Comparison of ENCODE assay signal across 8 mouse cellular contexts in genomic region chr5:136881380-136882009, GRCm38 (mm10). TPM values are rescaled to one million over a fixed set of nuclear protein-coding genes. Genes with fewer than 3 reads are reported as not detected.
DNase-seq lines count a peak whose midpoint lies in the region; ATAC-seq lines count a peak whose summit lies in the region.

No protein-coding gene starts in this region.

- peak overlapping the region; percentile 77 for H3K4me2 ChIP-seq in midbrain, embryonic 13.5 days (replicated peaks)

- H3K9ac ChIP-seq in midbrain, embryonic 13.5 days (replicated peaks) = peak overlapping the region; percentile 49; the same call in 1 of the 2 replicates

- peak; percentile 87 for DNase-seq in adrenal gland, postnatal 10 days
- DNase-seq in embryo, embryonic 9.5 days (ENCODE audit: extremely low spot score) = peak; percentile 87
- peak; percentile 91 for DNase-seq in heart, adult 11 months
- peak; percentile 86 for DNase-seq in kidney, adult 18-20 months
- DNase-seq in limb, embryonic 10.5 days (ENCODE audit: low spot score) = peak; percentile 97
- peak; percentile 52 to 82 for DNase-seq in spleen, adult 18-20 months

- peak; percentile 74; the same call in 1 of the 2 replicates for ATAC-seq in midbrain, embryonic 13.5 days
- no peak for ATAC-seq in inflammation-experienced regulatory T-cells, adult 6 months

- H3K36me3 ChIP-seq in limb, embryonic 10.5 days = peaks cover 47% of the 10 kb centered on the region
- no peaks in the 10 kb centered on the region for H3K36me3 ChIP-seq in midbrain, embryonic 13.5 days

- H3K9me3 ChIP-seq in limb, embryonic 10.5 days (replicated peaks) = no peaks in the 10 kb centered on the region
- no peaks in the 10 kb centered on the region for H3K9me3 ChIP-seq in midbrain, embryonic 13.5 days

- peak overlapping the region; percentile 94 for H3K27ac ChIP-seq in limb, embryonic 10.5 days
- no peak overlapping the region for H3K27ac ChIP-seq in midbrain, embryonic 13.5 days

- 2% methylated on average over 39 of the region's 39 CpGs for WGBS in limb, embryonic 10.5 days
- WGBS in midbrain, embryonic 13.5 days = 4% methylated on average over 39 of the region's 39 CpGs

- peaks cover 26% of the 10 kb centered on the region for H3K4me1 ChIP-seq in limb, embryonic 10.5 days
- peaks cover 20% of the 10 kb centered on the region for H3K4me1 ChIP-seq in midbrain, embryonic 13.5 days (replicated peaks)

- no peaks in the 10 kb centered on the region for H3K27me3 ChIP-seq in limb, embryonic 10.5 days (ENCODE audit: low read depth, poor library complexity, severe bottlenecking)
- peaks cover 44% of the 10 kb centered on the region for H3K27me3 ChIP-seq in midbrain, embryonic 13.5 days

- H3K4me3 ChIP-seq in limb, embryonic 10.5 days = peak overlapping the region; percentile 81
- peak overlapping the region; percentile 49 for H3K4me3 ChIP-seq in midbrain, embryonic 13.5 days (replicated peaks)

RNA-seq across cellular contexts. Expression of gene Col26a1, which starts 1.5 kb away (rescaled TPM):
- 1 to 10 TPM; 6.7 to 8.3 TPM for total RNA-seq in adrenal gland, postnatal 10 days (2021)
- polyA plus RNA-seq in limb, embryonic 10.5 days (2016; fragmentation: Nextera tagmentation; extraction: Ambion mirVana) = 128 TPM in 2 replicates
- 14.0 and 19.0 TPM in 2 replicates for polyA plus RNA-seq in midbrain, embryonic 13.5 days (2015; fragmentation: Nextera tagmentation; extraction: Ambion mirVana)
- polyA plus RNA-seq in inflammation-experienced regulatory T-cells, adult 6 months (2017; shearing (Covaris generic)) = not detected

RNA-seq across cellular contexts. Expression of gene Ift22, which starts 26.5 kb away (rescaled TPM):
- 10 to 100 TPM; 24.5 to 27.5 TPM for total RNA-seq in adrenal gland, postnatal 10 days (2021)
- 73.6 and 84.0 TPM in 2 replicates for polyA plus RNA-seq in limb, embryonic 10.5 days (2016; fragmentation: Nextera tagmentation; extraction: Ambion mirVana)
- polyA plus RNA-seq in midbrain, embryonic 13.5 days (2015; fragmentation: Nextera tagmentation; extraction: Ambion mirVana) = 119 and 125 TPM in 2 replicates
- 10 to 100 TPM in 2 of 3 experiments, 1 to 10 TPM in 1; 8.0 to 13.1 (median 11.1) TPM for polyA plus RNA-seq in inflammation-experienced regulatory T-cells, adult 6 months (2017; shearing (Covaris generic))

Comparison
In these comparisons a context has a peak if more than half of its experiments do, and no peak if none do; other contexts are left out.
1. RNA of gene Col26a1, which starts 1.5 kb away (polyA plus RNA-seq): 128 TPM in limb, embryonic 10.5 days and 14.0 to 19.0 TPM in midbrain, embryonic 13.5 days; not detected in inflammation-experienced regulatory T-cells, adult 6 months; every median in the first group is over 10 times any median in the second.
2. Peak in every context shown above with its lines, with median percentiles within 50 percentile points of each other: DNase-seq.